Mouse (Mus musculus): Measurements from ENCODE around the gene Map4k2.

DNA sequence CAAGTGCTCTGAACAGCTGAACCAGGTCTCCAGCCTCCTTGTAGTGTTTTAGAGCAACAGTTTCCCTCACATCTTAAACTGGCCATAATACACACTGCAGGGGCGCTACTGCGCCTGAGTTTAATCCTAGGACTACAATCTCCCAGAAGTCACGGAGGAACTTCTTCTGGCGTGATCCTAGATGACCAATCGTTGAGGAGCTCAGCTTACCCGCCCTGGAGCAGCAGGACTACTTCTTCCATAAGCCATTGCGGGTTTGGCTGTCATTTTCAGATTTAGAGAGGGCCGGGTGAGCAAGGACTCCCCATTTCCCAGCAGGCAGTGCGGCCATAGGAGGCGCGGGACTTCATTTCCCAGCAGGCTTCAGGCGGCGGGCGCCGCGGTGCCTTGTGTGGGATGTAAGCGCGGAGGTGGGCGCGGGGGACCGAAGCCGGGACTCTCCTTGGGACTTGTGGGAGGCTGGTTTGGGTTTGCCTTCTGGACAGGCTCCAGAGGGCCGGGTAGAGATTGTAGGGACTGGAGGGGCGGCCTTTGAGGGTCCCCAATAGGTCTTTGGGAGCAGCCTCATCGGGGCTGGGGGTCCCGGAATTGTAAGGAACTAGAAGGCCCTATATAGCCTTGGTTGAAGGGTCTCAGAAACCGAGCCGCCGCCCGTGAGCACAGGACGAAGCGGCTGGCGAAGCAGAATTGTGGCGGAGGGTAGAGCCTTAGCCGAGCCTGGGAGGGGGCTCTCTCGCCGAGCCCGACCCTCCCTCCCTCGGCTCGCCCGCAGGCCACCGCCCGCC lies 6.1 kb upstream of the Map4k2 start, which contains the start of gene Men1:
- TF ChIP-seq POLR2A (IDR thresholded peaks at IDR 0.05; ENCODE audit: control insufficient read depth, extremely low read depth, insufficient read depth, low read length, poor library complexity), result peak; percentile 45; the same call in 1 of the 2 replicates
- peak; percentile 52; the same call in 1 of the 2 replicates for TF ChIP-seq CTCF (IDR thresholded peaks at IDR 0.05; ENCODE audit: borderline replicate concordance, control insufficient read depth, extremely low read depth, insufficient read depth, low read length, poor library complexity)

All from thymus, adult 2 months (tissue).